Mouse (Mus musculus): ENCODE measurements around the gene Efna2. TPM values are rescaled to one million over a fixed set of nuclear protein-coding genes. Genes with fewer than 3 reads are reported as not detected.
A peak's percentile ranks its signal among the peaks of the same experiment; 100 is the strongest.

Gene Efna2
- polyA plus RNA-seq, 1 experiment from 2014 or later, result 10.5 TPM

DNA sequence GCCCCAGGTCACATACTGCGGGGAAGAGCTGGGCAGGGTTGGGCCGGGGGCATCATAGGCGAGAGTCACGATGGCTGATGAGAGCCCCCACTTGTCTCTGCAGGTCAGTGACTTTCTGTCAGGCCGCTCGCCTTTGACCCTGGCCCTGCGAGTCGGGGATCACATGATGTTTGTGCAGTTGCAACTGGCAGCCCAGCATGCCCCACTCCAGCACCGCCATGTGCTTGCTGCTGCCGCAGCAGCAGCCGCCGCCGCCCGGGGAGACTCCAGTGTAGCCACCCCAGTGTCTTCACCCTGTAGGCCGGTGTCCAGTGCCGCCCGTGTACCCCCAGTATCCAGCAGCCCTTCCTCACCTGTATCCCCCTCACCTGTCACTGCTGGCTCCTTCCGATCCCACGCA lies 25.6 kb upstream of the Efna2 start:
- peak overlapping the region; percentile 69 for H3K4me2 ChIP-seq (ENCODE audit: low read length)
- peaks cover 46% of the 10 kb centered on the region for H3K36me3 ChIP-seq (ENCODE audit: insufficient read depth, low read length)
- peak overlapping the region; percentile 98; the same call in 1 of the 2 replicates for H3K9ac ChIP-seq (ENCODE audit: low read depth, low read length)
- no peak for DNase-seq (ENCODE audit: low spot score)
- H3K27me3 ChIP-seq (ENCODE audit: insufficient read depth, low read length), result no peaks in the 10 kb centered on the region
- H3K9me3 ChIP-seq (replicated peaks; ENCODE audit: low read length), result no peaks in the 10 kb centered on the region
- H3K4me3 ChIP-seq (replicated peaks; ENCODE audit: low read depth, low read length), result 0 out of 2 replicates have a peak overlapping the region, but pooled peaks have one; percentile 99
- 74% methylated on average over 19 of the region's 19 CpGs for WGBS
- no peak for ATAC-seq (replicated peaks; ENCODE audit: low FRiP score, low read depth)
- H3K27ac ChIP-seq, result peak overlapping the region; percentile 100
- peaks cover 65% of the 10 kb centered on the region for H3K4me1 ChIP-seq (replicated peaks; ENCODE audit: insufficient read depth, low read length)
- TF ChIP-seq CTCF (IDR thresholded peaks at IDR 0.05; ENCODE audit: low read depth), result no peak

DNA sequence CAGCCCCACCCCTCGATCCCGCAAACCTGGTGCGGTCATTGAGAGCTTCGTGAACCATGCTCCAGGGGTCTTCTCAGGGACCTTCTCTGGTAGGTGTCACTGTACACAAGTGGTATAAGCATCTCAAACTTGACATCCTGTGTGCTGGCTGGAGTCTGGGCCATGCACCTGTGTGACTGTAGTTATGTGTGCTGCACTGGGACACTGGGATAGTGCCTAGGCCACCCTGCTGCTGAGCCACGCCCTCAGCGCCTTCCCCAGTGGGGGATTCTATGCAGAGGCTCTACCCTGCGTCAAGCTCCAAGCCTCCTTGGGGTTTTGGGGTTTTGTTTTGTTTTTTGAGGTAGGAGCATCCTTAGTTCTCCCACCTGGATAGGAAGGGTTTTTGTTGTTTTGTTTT lies 24.9 kb upstream of the Efna2 start:
- no peak for TF ChIP-seq CTCF (IDR thresholded peaks at IDR 0.05; ENCODE audit: low read depth)
- WGBS, result 80% methylated on average over 7 of the region's 7 CpGs
- H3K4me1 ChIP-seq (replicated peaks; ENCODE audit: insufficient read depth, low read length), result peaks cover 72% of the 10 kb centered on the region
- H3K4me2 ChIP-seq (ENCODE audit: low read length), result no peak overlapping the region
- H3K27me3 ChIP-seq (ENCODE audit: insufficient read depth, low read length), result no peaks in the 10 kb centered on the region
- 0 out of 2 replicates have a peak overlapping the region, but pooled peaks have one; percentile 98 for H3K9ac ChIP-seq (ENCODE audit: low read depth, low read length)
- H3K36me3 ChIP-seq (ENCODE audit: insufficient read depth, low read length), result peaks cover 46% of the 10 kb centered on the region
- H3K4me3 ChIP-seq (replicated peaks; ENCODE audit: low read depth, low read length), result no peak overlapping the region
- ATAC-seq (replicated peaks; ENCODE audit: low FRiP score, low read depth), result no peak
- DNase-seq (ENCODE audit: low spot score), result no peak
- no peaks in the 10 kb centered on the region for H3K9me3 ChIP-seq (replicated peaks; ENCODE audit: low read length)
- peak overlapping the region; percentile 100 for H3K27ac ChIP-seq

DNA sequence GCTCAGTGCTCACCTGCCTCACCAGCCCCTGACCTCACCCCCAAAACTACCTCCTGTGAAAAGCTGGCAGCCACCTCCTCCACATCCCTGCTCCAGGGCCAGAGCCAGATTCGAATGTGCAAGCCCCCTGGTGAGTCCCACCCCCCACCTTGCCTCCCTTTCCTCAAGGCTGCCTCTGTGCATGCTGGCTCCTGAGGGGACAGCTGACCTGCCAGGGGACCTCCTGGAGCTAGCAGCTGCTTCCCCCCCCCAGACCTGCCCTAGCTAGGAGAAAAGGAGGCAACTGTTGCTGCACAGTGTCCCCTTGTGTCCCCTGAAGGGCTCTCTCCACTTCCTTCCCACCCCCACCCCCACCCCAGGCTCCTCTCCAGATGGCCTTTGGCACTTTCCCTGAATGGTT lies 24.0 kb upstream of the Efna2 start:
- WGBS, result 26% methylated on average over 1 of the region's 1 CpGs
- no peaks in the 10 kb centered on the region for H3K27me3 ChIP-seq (ENCODE audit: insufficient read depth, low read length)
- no peak overlapping the region for H3K4me2 ChIP-seq (ENCODE audit: low read length)
- H3K4me1 ChIP-seq (replicated peaks; ENCODE audit: insufficient read depth, low read length), result peaks cover 75% of the 10 kb centered on the region
- TF ChIP-seq CTCF (IDR thresholded peaks at IDR 0.05; ENCODE audit: low read depth), result no peak
- no peaks in the 10 kb centered on the region for H3K9me3 ChIP-seq (replicated peaks; ENCODE audit: low read length)
- H3K9ac ChIP-seq (ENCODE audit: low read depth, low read length), result no peak overlapping the region
- ATAC-seq (replicated peaks; ENCODE audit: low FRiP score, low read depth) (no peak), DNase-seq (ENCODE audit: low spot score) (no peak)
- H3K36me3 ChIP-seq (ENCODE audit: insufficient read depth, low read length), result peaks cover 42% of the 10 kb centered on the region
- no peak overlapping the region for H3K4me3 ChIP-seq (replicated peaks; ENCODE audit: low read depth, low read length)
- no peak overlapping the region for H3K27ac ChIP-seq

DNA sequence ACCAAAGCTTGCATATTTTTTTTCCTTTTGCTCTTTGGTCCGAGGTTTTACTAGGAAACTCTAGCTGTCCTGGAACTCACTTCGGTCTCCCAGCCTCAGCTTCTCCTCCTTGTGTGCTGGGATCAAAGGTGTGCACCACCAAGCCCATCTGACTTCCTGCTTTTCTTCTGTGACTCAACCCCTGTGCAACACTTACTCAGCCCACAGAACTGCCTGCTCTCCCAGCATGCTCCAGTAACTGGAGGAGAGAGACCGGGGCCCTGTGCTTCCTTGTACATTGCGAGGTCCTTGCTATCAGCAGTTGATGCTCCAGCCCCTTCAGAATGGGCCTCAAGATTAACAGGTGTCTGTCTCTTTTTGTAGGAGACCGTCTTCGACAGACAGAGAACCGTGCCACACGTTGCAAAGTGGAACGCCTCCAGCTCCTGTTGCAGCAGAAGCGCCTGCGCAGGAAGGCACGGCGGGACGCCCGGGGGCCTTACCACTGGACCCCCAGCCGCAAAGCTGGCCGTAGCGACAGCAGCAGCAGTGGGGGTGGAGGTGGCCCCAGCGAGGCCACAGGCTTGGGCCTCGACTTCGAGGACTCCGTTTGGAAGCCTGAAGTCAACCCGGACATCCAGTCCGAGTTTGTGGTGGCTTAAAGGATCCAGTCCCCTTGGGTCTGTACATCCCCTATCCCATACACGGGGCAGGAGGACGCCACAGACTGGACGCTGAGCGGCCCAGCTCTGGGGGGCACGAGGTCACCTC lies 23.1 kb upstream of the Efna2 start:
- Histone ChIP-seq H3K27me3 (ENCODE audit: insufficient read depth, low read length) (no peaks in the 10 kb centered on the region), H3K9ac (ENCODE audit: low read depth, low read length) (no peak overlapping the region), H3K9me3 (replicated peaks; ENCODE audit: low read length) (no peaks in the 10 kb centered on the region), H3K4me3 (replicated peaks; ENCODE audit: low read depth, low read length) (no peak overlapping the region), H3K36me3 (ENCODE audit: insufficient read depth, low read length) (peaks cover 42% of the 10 kb centered on the region), H3K27ac (peak overlapping the region; percentile 98), H3K4me1 (replicated peaks; ENCODE audit: insufficient read depth, low read length) (peaks cover 84% of the 10 kb centered on the region), H3K4me2 (ENCODE audit: low read length) (no peak overlapping the region)
- no peak for TF ChIP-seq CTCF (IDR thresholded peaks at IDR 0.05; ENCODE audit: low read depth)
- DNase-seq (ENCODE audit: low spot score) (no peak), ATAC-seq (replicated peaks; ENCODE audit: low FRiP score, low read depth) (no peak)
- WGBS, result 75% methylated on average over 29 of the region's 29 CpGs

DNA sequence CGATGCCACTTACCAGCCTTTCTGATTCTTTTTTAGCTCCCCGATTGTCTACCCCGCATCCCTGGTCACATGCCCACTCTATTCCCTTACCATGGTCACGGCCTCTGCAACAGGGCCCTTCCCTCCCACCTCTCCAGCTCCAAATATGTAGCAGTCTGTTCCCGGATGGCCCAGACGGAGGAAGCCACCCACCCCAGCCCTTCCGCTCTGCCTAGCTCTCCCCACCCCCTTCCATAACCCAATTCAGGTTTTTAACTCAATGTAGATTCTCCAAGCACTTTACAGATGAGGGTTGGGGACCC lies 22.6 kb upstream of the Efna2 start:
- TF ChIP-seq CTCF (IDR thresholded peaks at IDR 0.05; ENCODE audit: low read depth), result no peak
- Histone ChIP-seq H3K27me3 (ENCODE audit: insufficient read depth, low read length) (no peaks in the 10 kb centered on the region), H3K9ac (ENCODE audit: low read depth, low read length) (no peak overlapping the region), H3K9me3 (replicated peaks; ENCODE audit: low read length) (no peaks in the 10 kb centered on the region), H3K4me3 (replicated peaks; ENCODE audit: low read depth, low read length) (no peak overlapping the region), H3K27ac (peak overlapping the region; percentile 98), H3K4me1 (replicated peaks; ENCODE audit: insufficient read depth, low read length) (peaks cover 84% of the 10 kb centered on the region), H3K36me3 (ENCODE audit: insufficient read depth, low read length) (peaks cover 42% of the 10 kb centered on the region), H3K4me2 (ENCODE audit: low read length) (no peak overlapping the region)
- 37% methylated on average over 7 of the region's 7 CpGs for WGBS
- DNase-seq (ENCODE audit: low spot score), result peak; percentile 65
- ATAC-seq (replicated peaks; ENCODE audit: low FRiP score, low read depth), result no peak

DNA sequence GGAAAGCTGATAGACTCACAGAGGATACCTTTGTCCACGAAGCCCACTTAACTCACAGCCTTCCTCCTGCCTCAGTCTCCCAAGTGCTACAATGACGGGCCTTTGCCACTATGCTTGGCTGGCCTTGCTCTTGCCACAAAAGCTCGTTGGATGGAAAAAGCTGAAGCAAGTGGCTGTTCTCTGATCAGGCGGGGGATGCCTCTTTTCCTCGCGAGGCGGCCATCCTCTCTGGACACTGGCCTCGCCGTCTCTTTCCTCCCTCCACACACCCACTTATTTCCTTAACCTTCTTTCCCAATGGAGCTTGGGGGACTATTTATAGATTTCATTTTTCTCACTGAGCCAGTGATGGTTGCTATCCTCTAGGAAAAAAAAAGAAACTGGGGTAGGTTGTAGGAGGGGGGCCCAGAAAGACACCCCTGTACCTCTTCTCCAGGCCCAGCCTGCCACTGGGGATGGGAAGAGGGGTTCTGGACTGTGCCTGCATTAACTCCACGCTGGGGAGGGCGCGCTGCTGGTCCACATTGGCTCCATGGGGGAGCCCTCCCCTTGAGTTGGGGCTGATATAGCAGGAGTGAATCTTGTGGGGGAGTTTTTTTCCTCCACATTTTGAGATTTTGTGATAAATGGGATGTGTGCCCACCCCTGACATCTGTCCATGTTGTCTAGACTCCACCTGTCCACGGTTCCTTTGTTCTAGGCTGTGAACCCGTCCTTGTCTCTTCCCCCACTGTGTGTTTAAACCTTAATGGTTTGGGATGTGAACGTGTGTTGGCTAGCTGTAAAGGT lies 21.9 kb upstream of the Efna2 start:
- peaks cover 42% of the 10 kb centered on the region for H3K36me3 ChIP-seq (ENCODE audit: insufficient read depth, low read length)
- H3K4me2 ChIP-seq (ENCODE audit: low read length), result no peak overlapping the region
- no peaks in the 10 kb centered on the region for H3K9me3 ChIP-seq (replicated peaks; ENCODE audit: low read length)
- H3K4me1 ChIP-seq (replicated peaks; ENCODE audit: insufficient read depth, low read length), result peaks cover 87% of the 10 kb centered on the region
- H3K9ac ChIP-seq (ENCODE audit: low read depth, low read length), result peak overlapping the region; percentile 35; the same call in 1 of the 2 replicates
- 44% methylated on average over 15 of the region's 15 CpGs for WGBS
- no peak for TF ChIP-seq CTCF (IDR thresholded peaks at IDR 0.05; ENCODE audit: low read depth)
- H3K27me3 ChIP-seq (ENCODE audit: insufficient read depth, low read length), result no peaks in the 10 kb centered on the region
- H3K4me3 ChIP-seq (replicated peaks; ENCODE audit: low read depth, low read length), result no peak overlapping the region
- DNase-seq (ENCODE audit: low spot score) (no peak), ATAC-seq (replicated peaks; ENCODE audit: low FRiP score, low read depth) (no peak)
- H3K27ac ChIP-seq, result peak overlapping the region; percentile 98
